Mouse (Mus musculus): ENCODE data around the gene Sh3pxd2a. TPM values are rescaled to one million over a fixed set of nuclear protein-coding genes. Genes with fewer than 3 reads are reported as not detected.

The Sh3pxd2a gene
- total and polyA plus RNA-seq, 3 experiments: 3.9 to 11.3 TPM; not detected in 1

- Histone ChIP-seq H3K4me1 (ENCODE audit: control insufficient read depth in 1 of 2, insufficient read depth in 2 of 2, low read length in 2 of 2) (no peaks in the 10 kb centered on the region), H3K4me3 (ENCODE audit: control insufficient read depth in 1 of 2, insufficient read depth in 1 of 2, low read depth in 2 of 2, low read length in 2 of 2) (no peak overlapping the region), H3K27ac (ENCODE audit: control insufficient read depth, low read depth, low read length) (no peak overlapping the region), H3K36me3 (ENCODE audit: control insufficient read depth in 1 of 2, insufficient read depth in 2 of 2, low read length in 2 of 2) (no peaks in the 10 kb centered on the region), H3K9me3 (replicated peaks; ENCODE audit: insufficient read depth, low read length) (no peaks in the 10 kb centered on the region), H3K27me3 (ENCODE audit: control insufficient read depth in 1 of 2, insufficient read depth in 2 of 2, low read length in 2 of 2) (no peaks in the 10 kb centered on the region), H3K79me2 (ENCODE audit: control insufficient read depth, insufficient read depth, low read length, poor library complexity) (no peaks in the 10 kb centered on the region), H3K9ac (ENCODE audit: control insufficient read depth, low read depth, low read length, poor library complexity, severe bottlenecking) (no peak overlapping the region)
- DNase-seq (ENCODE audit: low read depth, low spot score): no peak
- TF ChIP-seq MYB (IDR thresholded peaks at IDR 0.05; ENCODE audit: low read depth, low read length): no peak
- no peak for TF ChIP-seq ZKSCAN1 (IDR thresholded peaks at IDR 0.05; ENCODE audit: low read depth, low read length)
- no peak for TF ChIP-seq MEF2A (IDR thresholded peaks at IDR 0.05; ENCODE audit: extremely low read depth, insufficient replicate concordance, low read depth, low read length, poor library complexity, severe bottlenecking)
- no peak for TF ChIP-seq E2F4 (IDR thresholded peaks at IDR 0.05; ENCODE audit: borderline replicate concordance, low read depth, low read length)
- TF ChIP-seq USF1 (IDR thresholded peaks at IDR 0.05; ENCODE audit: low read depth, low read length): no peak
- TF ChIP-seq MAX (IDR thresholded peaks at IDR 0.05; ENCODE audit: low read length): no peak
Measured at GRCm38 (mm10) chr19:47413458-47414005, 50.7 kb downstream of the Sh3pxd2a start.

DNA sequence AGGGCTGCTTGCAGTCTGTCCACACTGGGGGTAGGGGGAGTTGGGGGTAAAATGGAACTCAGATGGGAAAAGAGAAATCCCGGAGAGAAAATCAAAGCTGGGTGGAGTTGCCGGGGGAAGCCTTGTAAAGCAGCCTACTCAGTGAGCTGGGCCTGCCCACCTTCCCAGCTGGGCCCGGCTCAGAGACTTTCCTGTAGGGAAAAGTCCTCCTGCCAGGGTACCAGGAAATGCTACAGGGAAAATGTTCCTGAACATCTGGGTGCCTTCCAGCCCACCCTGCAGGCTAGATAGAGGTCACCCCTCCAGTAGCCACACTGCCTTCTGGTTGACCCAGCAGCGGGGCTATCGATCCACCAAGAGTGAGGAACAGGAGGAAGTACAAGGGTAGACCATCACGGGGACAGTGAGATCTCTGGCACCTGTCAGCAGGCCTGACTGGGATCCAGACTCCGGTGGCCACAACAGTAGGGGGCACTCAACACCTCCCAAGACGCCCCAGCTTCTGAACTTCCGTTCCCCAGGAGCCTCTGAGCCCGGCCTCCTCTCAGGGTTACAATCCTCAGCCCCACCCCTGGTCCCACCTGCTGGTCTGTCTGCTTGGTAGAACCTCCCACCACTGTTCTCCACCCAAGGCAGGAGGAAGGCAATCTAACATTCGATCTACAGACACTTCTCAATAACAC, 51.5 kb downstream of the Sh3pxd2a start:
- Histone ChIP-seq H3K4me3 (ENCODE audit: control insufficient read depth in 1 of 2, insufficient read depth in 1 of 2, low read depth in 2 of 2, low read length in 2 of 2) (no peak overlapping the region), H3K4me1 (ENCODE audit: control insufficient read depth in 1 of 2, insufficient read depth in 2 of 2, low read length in 2 of 2) (no peaks in the 10 kb centered on the region), H3K27me3 (ENCODE audit: control insufficient read depth in 1 of 2, insufficient read depth in 2 of 2, low read length in 2 of 2) (no peaks in the 10 kb centered on the region), H3K79me2 (ENCODE audit: control insufficient read depth, insufficient read depth, low read length, poor library complexity) (no peaks in the 10 kb centered on the region), H3K36me3 (ENCODE audit: control insufficient read depth in 1 of 2, insufficient read depth in 2 of 2, low read length in 2 of 2) (no peaks in the 10 kb centered on the region), H3K27ac (ENCODE audit: control insufficient read depth, low read depth, low read length) (no peak overlapping the region), H3K9me3 (replicated peaks; ENCODE audit: insufficient read depth, low read length) (no peaks in the 10 kb centered on the region), H3K9ac (ENCODE audit: control insufficient read depth, low read depth, low read length, poor library complexity, severe bottlenecking) (no peak overlapping the region)
- no peak for DNase-seq (ENCODE audit: low read depth, low spot score)
- no peak for TF ChIP-seq MAX (IDR thresholded peaks at IDR 0.05; ENCODE audit: low read length)
- TF ChIP-seq NELFE (IDR thresholded peaks at IDR 0.05; ENCODE audit: low read depth, low read length): no peak
- no peak for TF ChIP-seq TAL1 (IDR thresholded peaks at IDR 0.05; ENCODE audit: low read length)
- TF ChIP-seq SIN3A (IDR thresholded peaks at IDR 0.05; ENCODE audit: low read length): no peak
- no peak for TF ChIP-seq POLR2AphosphoS5 (IDR thresholded peaks at IDR 0.05; ENCODE audit: borderline replicate concordance, low read depth, low read length)
- TF ChIP-seq EP300 (IDR thresholded peaks at IDR 0.05; ENCODE audit: low read depth in 1 of 2, low read length in 2 of 2): no peak
- TF ChIP-seq ZNF384 (IDR thresholded peaks at IDR 0.05; ENCODE audit: low read depth, low read length): no peak

GRCm38 (mm10) chr19:47410301-47410700, 53.9 kb downstream of the Sh3pxd2a start:
- Histone ChIP-seq H3K9ac (ENCODE audit: control insufficient read depth, low read depth, low read length, poor library complexity, severe bottlenecking) (no peak overlapping the region), H3K4me3 (ENCODE audit: control insufficient read depth in 1 of 2, insufficient read depth in 1 of 2, low read depth in 2 of 2, low read length in 2 of 2) (no peak overlapping the region), H3K36me3 (ENCODE audit: control insufficient read depth in 1 of 2, insufficient read depth in 2 of 2, low read length in 2 of 2) (no peaks in the 10 kb centered on the region), H3K9me3 (replicated peaks; ENCODE audit: insufficient read depth, low read length) (no peaks in the 10 kb centered on the region), H3K4me1 (ENCODE audit: control insufficient read depth in 1 of 2, insufficient read depth in 2 of 2, low read length in 2 of 2) (no peaks in the 10 kb centered on the region), H3K27me3 (ENCODE audit: control insufficient read depth in 1 of 2, insufficient read depth in 2 of 2, low read length in 2 of 2) (no peaks in the 10 kb centered on the region), H3K79me2 (ENCODE audit: control insufficient read depth, insufficient read depth, low read length, poor library complexity) (no peaks in the 10 kb centered on the region), H3K27ac (ENCODE audit: control insufficient read depth, low read depth, low read length) (no peak overlapping the region)
- TF ChIP-seq ETS1 (IDR thresholded peaks at IDR 0.05; ENCODE audit: low read depth, low read length): no peak
- TF ChIP-seq USF1 (IDR thresholded peaks at IDR 0.05; ENCODE audit: low read depth, low read length): no peak
- no peak for TF ChIP-seq KAT2A (conservative IDR thresholded peaks at IDR 0.05; ENCODE audit: low read depth, low read length)
- TF ChIP-seq EP300 (IDR thresholded peaks at IDR 0.05; ENCODE audit: low read depth in 1 of 2, low read length in 2 of 2): no peak
- no peak for DNase-seq (ENCODE audit: low read depth, low spot score)
